Mouse (Mus musculus) lung, postnatal 0 days (tissue): ENCODE results near the gene Tmem150a. TPM values are rescaled to one million over a fixed set of nuclear protein-coding genes. Genes with fewer than 3 reads are reported as not detected.

Experiments
- ATAC-seq: fragments of 200-750 bp; cut with Nextera tagmentation; 2 replicates; pipeline ENCODE4 v1.8.0; 2017; ENCODE audit warnings: moderate library complexity
- DNase-seq: peaks from one replicate; pipeline ENCODE4 v3.0.0-alpha.2; 2016; ENCODE audit warnings: low spot score
- H3K27ac ChIP-seq: fragments of 300-500 bp; sonication (generic); 2 replicates; pipeline ENCODE4 v1.5.1; 2014; ENCODE audit warnings: antibody characterized with exemption, mild to moderate bottlenecking, low read length, mixed read lengths
- H3K27me3 ChIP-seq: fragments of 300-500 bp; sonication (generic); replicated peaks from 2 replicates; pipeline ENCODE4 v1.6.1; 2014; ENCODE audit warnings: low read length, mixed read lengths; ENCODE audit not compliant: insufficient read depth
- H3K36me3 ChIP-seq: fragments of 300-500 bp; sonication (generic); 2 replicates; pipeline ENCODE4 v1.6.1; 2014; ENCODE audit warnings: low read length, mixed read lengths; ENCODE audit not compliant: insufficient read depth
- H3K4me1 ChIP-seq: fragments of 300-500 bp; sonication (generic); 2 replicates; pipeline ENCODE4 v1.6.1; 2014; ENCODE audit warnings: antibody characterized with exemption, low read depth, low read length, mixed read lengths; ENCODE audit not compliant: insufficient read depth
- H3K4me2 ChIP-seq: fragments of 300-500 bp; sonication (generic); replicated peaks from 2 replicates; pipeline ENCODE4 v1.6.1; 2014; ENCODE audit warnings: low read depth, mild to moderate bottlenecking, low read length, moderate library complexity, mixed read lengths
- H3K4me3 ChIP-seq: fragments of 300-500 bp; sonication (generic); 2 replicates; pipeline ENCODE4 v1.5.1; 2014; ENCODE audit warnings: low read depth, low read length
- H3K9ac ChIP-seq: fragments of 300-500 bp; sonication (generic); replicated peaks from 2 replicates; pipeline ENCODE4 v1.6.1; 2014; ENCODE audit warnings: low read depth, mild to moderate bottlenecking
- H3K9me3 ChIP-seq: fragments of 300-500 bp; sonication (generic); 2 replicates; pipeline ENCODE4 v1.6.1; 2016; ENCODE audit warnings: low read length, mixed read lengths
- CTCF ChIP-seq: IDR thresholded peaks from 2 replicates; pipeline ENCODE4 v1.5.1; 2016; ENCODE audit warnings: antibody characterized with exemption, mild to moderate bottlenecking
- EP300 ChIP-seq: IDR thresholded peaks from 2 replicates; pipeline ENCODE4 v1.6.1; 2016; ENCODE audit warnings: antibody characterized with exemption, mild to moderate bottlenecking, control low read depth
- WGBS: fragments of 180-500 bp; shearing (Covaris S2); extraction: QIAGEN DNeasy Blood & Tissue Kit; methylation state at CpG from one replicate; pipeline ENCODE4 v1.1.7; 2014; 5-methylcytosine and 5-hydroxymethylcytosine counted together
- polyA plus RNA-seq: library from polyadenylated mRNA; unstranded; fragments of >200 nt; fragmentation: Nextera tagmentation; extraction: Ambion mirVana; gene quantifications from 2 replicates; pipeline ENCODE4 v1.2.1, GENCODE M21; 2015

Gene Tmem150a
- polyA plus RNA-seq, 1 experiment from 2014 or later: 17.6 TPM

DNA sequence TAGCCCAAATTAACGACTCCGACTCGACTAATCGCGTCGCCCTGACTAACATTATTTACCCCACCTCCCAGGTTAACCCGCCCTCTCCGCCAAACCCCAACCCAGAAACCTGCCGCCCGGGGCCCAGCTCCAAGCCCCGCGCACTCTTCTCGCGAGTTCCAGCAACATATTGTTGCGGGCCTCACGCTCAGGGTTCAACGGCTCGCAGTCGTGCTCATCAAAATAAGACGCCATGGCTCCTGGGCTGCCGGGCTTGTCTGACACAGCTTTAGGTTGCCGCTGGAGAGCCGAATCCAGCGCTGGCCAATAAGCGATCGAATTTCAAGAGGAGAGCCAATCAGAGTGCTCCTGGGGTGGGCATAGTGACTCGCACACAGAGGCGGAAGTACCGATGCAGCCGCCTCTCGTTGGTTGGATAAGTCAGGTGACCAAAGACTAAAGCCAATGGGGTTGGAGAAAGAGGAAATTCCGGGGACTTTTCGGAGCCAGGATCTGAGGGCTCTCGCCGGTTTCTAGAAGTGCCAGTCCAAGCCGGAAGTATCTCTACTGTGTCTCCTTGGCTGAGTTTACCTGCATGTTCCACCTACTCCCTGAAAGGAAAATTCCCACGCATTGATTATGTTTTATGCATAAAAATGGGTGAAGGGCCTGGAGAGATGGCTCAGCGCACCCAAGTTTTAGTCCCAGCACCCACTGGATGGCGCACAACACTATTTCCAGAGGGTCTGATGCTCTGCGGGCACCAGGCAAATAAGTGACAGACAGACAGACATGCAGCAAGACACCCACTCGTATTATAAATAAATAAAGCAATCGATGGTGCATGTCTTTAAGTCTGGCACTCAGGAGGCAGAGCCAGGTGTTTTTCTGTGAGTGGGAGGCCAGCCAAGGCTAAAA, 7.1 kb downstream of the Tmem150a start:
- H3K9ac ChIP-seq: peak overlapping the region; percentile 69
- peaks cover 19% of the 10 kb centered on the region for H3K36me3 ChIP-seq
- H3K9me3 ChIP-seq: no peaks in the 10 kb centered on the region
- peak overlapping the region; percentile 71 for H3K4me2 ChIP-seq
- DNase-seq (peak; percentile 99), ATAC-seq (peak; percentile 99)
- under 1% methylated on average over 42 of the region's 42 CpGs for WGBS
- H3K4me1 ChIP-seq: peaks cover 7% of the 10 kb centered on the region; the same call in 1 of the 2 replicates
- H3K27me3 ChIP-seq: no peaks in the 10 kb centered on the region
- H3K4me3 ChIP-seq: peak overlapping the region; percentile 65
- TF ChIP-seq EP300: 0 out of 2 replicates have a peak, but pooled peaks have one; percentile 29
- TF ChIP-seq CTCF: peak; percentile 66
- H3K27ac ChIP-seq: peak overlapping the region; percentile 71

DNA sequence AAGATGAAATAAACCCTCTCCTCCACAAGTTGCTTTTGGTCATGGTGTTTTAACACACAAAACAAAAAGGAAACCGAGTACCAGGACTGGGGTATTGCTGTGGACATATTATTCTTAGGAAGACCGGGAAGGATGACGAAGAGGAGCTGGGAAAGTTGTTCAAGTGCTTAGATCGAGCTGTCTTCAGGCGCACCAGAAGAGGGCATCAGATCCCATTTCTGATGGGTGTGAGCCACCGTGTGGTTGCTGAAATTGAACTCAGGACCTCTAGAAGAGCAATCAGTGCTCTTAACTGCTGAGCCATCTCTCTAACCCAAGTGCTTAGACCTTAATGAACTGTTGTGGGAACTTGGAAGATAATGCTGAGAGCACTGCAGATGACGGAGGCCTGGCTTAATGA, 8.8 kb downstream of the Tmem150a start:
- DNase-seq (no peak), ATAC-seq (no peak)
- no peaks in the 10 kb centered on the region for H3K9me3 ChIP-seq
- no peak overlapping the region for H3K4me2 ChIP-seq
- no peak overlapping the region for H3K4me3 ChIP-seq
- H3K36me3 ChIP-seq: peaks cover 11% of the 10 kb centered on the region
- H3K27ac ChIP-seq: no peak overlapping the region
- no peak overlapping the region for H3K9ac ChIP-seq
- TF ChIP-seq EP300 (no peak), CTCF (peak; percentile 53)
- H3K27me3 ChIP-seq: no peaks in the 10 kb centered on the region
- 41% methylated on average over 7 of the region's 7 CpGs for WGBS
- H3K4me1 ChIP-seq: peaks cover 7% of the 10 kb centered on the region; the same call in 1 of the 2 replicates

DNA sequence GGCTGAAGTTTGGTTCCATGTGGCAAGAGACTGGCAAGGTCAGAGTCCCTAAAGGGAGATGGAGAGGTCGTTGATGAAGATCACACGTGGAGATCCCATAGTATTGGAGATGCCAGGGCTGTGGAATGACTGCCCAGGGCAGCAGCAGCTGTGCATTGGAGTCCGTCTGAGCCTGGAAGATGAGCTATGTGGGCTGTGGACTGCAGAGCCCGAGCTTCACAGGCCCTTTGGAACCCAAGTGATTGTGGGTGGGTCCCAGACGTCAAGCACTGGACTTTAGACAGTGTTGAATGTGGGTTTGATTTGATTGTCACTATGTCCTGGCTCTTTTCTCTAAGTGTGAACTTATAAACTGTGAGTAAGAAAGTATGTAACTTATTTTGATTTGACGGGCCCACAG, 9.7 kb downstream of the Tmem150a start:
- Histone ChIP-seq H3K27ac (no peak overlapping the region), H3K9me3 (no peaks in the 10 kb centered on the region), H3K4me2 (no peak overlapping the region), H3K27me3 (no peaks in the 10 kb centered on the region), H3K36me3 (peaks cover 8% of the 10 kb centered on the region; the same call in 1 of the 2 replicates), H3K4me3 (no peak overlapping the region), H3K4me1 (peaks cover 9% of the 10 kb centered on the region; the same call in 1 of the 2 replicates), H3K9ac (no peak overlapping the region)
- no peak for TF ChIP-seq EP300
- no peak for TF ChIP-seq CTCF
- ATAC-seq: no peak
- no peak for DNase-seq
- 62% methylated on average over 6 of the region's 6 CpGs for WGBS

DNA sequence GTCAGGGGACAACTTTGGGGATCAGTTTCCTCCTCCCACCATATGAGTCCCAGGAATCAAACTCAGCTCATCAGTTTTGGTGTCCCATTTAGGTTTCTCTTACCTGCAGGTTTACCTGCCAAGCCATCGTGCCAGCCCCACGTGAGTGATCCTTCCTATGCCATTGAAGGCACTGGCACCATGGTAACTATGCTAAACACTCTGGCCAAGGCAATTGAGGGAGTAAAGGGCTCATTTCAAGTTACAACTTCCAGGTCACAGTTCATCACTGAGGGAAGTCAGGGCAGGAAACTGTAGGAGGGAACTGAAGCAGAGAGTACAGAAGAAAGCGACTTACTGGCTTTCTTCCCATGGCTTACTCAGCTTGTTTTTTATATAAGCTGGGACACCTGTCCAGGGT, 11.1 kb downstream of the Tmem150a start:
- TF ChIP-seq EP300: no peak
- no peak for TF ChIP-seq CTCF
- no peak overlapping the region for H3K9ac ChIP-seq
- 45% methylated on average over 3 of the region's 3 CpGs for WGBS
- H3K27me3 ChIP-seq: no peaks in the 10 kb centered on the region
- DNase-seq: no peak
- H3K27ac ChIP-seq: no peak overlapping the region
- peaks cover 6% of the 10 kb centered on the region; the same call in 1 of the 2 replicates for H3K4me1 ChIP-seq
- H3K4me3 ChIP-seq: no peak overlapping the region
- no peak for ATAC-seq
- no peak overlapping the region for H3K4me2 ChIP-seq
- H3K36me3 ChIP-seq: no peaks in the 10 kb centered on the region
- H3K9me3 ChIP-seq: no peaks in the 10 kb centered on the region

DNA sequence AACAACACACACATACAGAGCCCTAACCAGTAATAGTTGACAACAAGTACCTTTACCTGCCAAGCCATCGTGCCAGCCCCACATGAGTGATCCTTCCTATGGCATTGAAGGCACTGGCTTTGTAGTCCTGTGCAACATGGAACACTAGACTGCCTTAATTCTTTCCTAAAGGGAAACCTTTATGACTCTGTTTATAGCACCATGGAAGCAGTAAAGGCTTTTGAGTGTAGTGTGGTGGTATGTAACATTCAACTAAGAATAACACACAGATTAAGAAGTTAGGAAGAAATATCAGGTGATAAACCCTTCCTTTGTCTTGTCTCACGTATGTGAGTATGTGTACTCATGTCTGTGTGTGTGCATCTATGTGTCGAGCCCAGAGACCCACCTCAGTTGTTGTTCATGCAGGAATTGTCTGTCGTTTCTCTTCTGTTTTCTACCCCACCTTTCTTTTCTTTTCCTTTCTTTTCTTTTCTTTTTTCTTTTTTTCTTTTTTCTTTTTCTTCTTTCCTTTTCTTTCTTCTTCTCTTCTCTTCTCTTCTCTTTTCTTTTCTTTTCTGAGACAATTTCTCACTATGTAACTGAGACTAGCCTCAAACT, 11.7 kb downstream of the Tmem150a start, which contains the start of gene Rnf181:
Gene Rnf181 (minus strand): TSS at position 113 of the 600 bp plus-strand sequence.
- WGBS: 75% methylated on average over 4 of the region's 4 CpGs

DNA sequence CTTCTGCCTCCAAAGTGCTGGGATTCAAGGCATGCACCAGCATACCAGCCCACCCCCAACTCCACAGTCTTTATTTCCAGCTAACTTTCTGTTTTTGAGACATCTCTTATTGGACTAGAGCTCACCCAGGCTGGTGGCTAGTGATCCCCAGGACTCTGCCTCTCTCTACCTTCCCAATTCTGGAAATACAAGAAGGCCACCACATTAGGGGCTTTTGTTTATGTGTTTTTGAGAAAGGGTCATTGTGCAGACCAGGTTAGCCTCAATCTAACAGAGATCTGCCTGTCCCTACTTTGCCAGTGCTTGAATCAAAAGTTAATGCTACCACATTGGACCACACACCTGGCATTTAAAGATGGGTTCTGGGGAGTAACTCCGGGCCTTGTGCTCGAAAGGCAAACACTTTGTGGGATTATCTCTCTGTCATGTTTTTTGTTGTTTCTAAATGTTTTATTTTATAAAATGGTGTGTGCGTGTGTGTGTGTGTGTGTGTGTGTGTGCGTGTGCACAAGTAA, 12.3 kb downstream of the Tmem150a start:
- Histone ChIP-seq H3K4me3 (no peak overlapping the region), H3K9me3 (no peaks in the 10 kb centered on the region), H3K4me2 (no peak overlapping the region), H3K27ac (no peak overlapping the region), H3K9ac (no peak overlapping the region), H3K27me3 (no peaks in the 10 kb centered on the region), H3K36me3 (no peaks in the 10 kb centered on the region), H3K4me1 (peaks cover 11% of the 10 kb centered on the region; the same call in 1 of the 2 replicates)
- TF ChIP-seq EP300 (no peak), CTCF (no peak)
- DNase-seq (no peak), ATAC-seq (no peak)
- 83% methylated on average over 4 of the region's 4 CpGs for WGBS

More for the DNA sequence above, 11.7 kb downstream of the Tmem150a start, which contains the start of gene Rnf181:
- Histone ChIP-seq H3K36me3 (no peaks in the 10 kb centered on the region), H3K4me2 (no peak within 1 kb of the TSS), H3K27me3 (no peaks in the 10 kb centered on the region), H3K4me1 (peaks cover 11% of the 10 kb centered on the region; the same call in 1 of the 2 replicates), H3K4me3 (no peak within 1 kb of the TSS), H3K27ac (no peak within 1 kb of the TSS), H3K9me3 (no peaks in the 10 kb centered on the region), H3K9ac (no peak within 1 kb of the TSS)
- DNase-seq (no peak), ATAC-seq (no peak)
- TF ChIP-seq EP300 (no peak), CTCF (no peak)
